ENCODE assay signal across 24 mouse cellular contexts in the genomic region with DNA sequence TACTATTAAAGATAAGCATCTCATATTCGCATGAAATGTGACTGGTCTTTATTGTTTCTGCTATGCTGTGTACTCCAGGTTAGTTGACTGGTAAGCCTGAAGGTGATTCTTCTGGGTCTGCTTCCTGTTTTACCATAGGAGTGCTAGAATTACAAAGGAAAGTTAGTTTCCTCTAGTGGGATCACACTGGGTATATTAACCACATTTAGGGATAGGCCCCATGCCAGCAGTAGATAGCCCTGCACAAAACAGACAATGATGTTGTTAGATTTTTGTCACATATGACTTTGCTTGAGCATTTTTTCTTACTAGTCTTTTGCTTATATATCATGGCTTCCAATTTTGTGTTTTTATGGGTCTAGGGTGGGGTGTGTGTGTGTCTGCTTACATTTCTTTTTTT.
"Had no signal": no experiment of that assay in that cellular context is flagged by ENCODE, and none has a peak within 500 bp of the region (broad histone marks: within the 10 kb centered on the region; RNA-seq: fewer than 3 reads in every experiment).

No protein-coding gene starts in this region.

- H3K9ac ChIP-seq: heart, embryonic 13.5 days; heart, embryonic 15.5 days; hindbrain, embryonic 13.5 days; hindbrain, embryonic 15.5 days; intestine, embryonic 15.5 days; limb, embryonic 12.5 days; liver, embryonic 13.5 days had no signal

- H3K27ac ChIP-seq: heart, adult 2 months; heart, embryonic 13.5 days; heart, embryonic 15.5 days; hindbrain, embryonic 13.5 days; hindbrain, embryonic 15.5 days; hindbrain, postnatal 0 days; intestine, embryonic 15.5 days; layer of hippocampus, adult 2 months; left cerebral cortex, adult 2 months; limb, embryonic 10.5 days; limb, embryonic 12.5 days; liver, embryonic 13.5 days had no signal

- H3K36me3 ChIP-seq: heart, embryonic 13.5 days; heart, embryonic 15.5 days; hindbrain, embryonic 13.5 days; hindbrain, embryonic 15.5 days; intestine, embryonic 15.5 days; limb, embryonic 10.5 days; limb, embryonic 12.5 days had no signal

- H3K27me3 ChIP-seq: heart, embryonic 13.5 days; heart, embryonic 15.5 days; hindbrain, embryonic 13.5 days; hindbrain, embryonic 15.5 days; intestine, embryonic 15.5 days; limb, embryonic 12.5 days; liver, embryonic 13.5 days had no signal

- H3K4me3 ChIP-seq: heart, adult 2 months; heart, embryonic 13.5 days; heart, embryonic 15.5 days; hindbrain, embryonic 13.5 days; hindbrain, embryonic 15.5 days; intestine, embryonic 15.5 days; layer of hippocampus, adult 2 months; left cerebral cortex, adult 2 months; limb, embryonic 10.5 days; limb, embryonic 12.5 days; liver, embryonic 13.5 days had no signal

- H3K4me1 ChIP-seq: heart, embryonic 15.5 days; hindbrain, embryonic 13.5 days; hindbrain, embryonic 15.5 days; intestine, embryonic 15.5 days; limb, embryonic 10.5 days; limb, embryonic 12.5 days had no signal

- DNase-seq: gastrocnemius, postnatal 14 days; gastrocnemius, postnatal 36 days; heart, adult 11 months; heart, adult 2 months; heart, postnatal 14 days; heart, postnatal 36 days; kidney, adult 18-20 months; kidney, adult 8-10 months; kidney, postnatal 10 days; liver; liver, embryonic 13.5 days had no signal

- H3K9me3 ChIP-seq: heart, embryonic 13.5 days; heart, embryonic 15.5 days; hindbrain, embryonic 13.5 days; hindbrain, embryonic 15.5 days; intestine, embryonic 15.5 days; limb, embryonic 10.5 days; limb, embryonic 12.5 days; liver, embryonic 13.5 days had no signal

- ATAC-seq: hindbrain, postnatal 0 days; intestine, embryonic 15.5 days; intestine, postnatal 0 days had no signal

- H3K4me2 ChIP-seq: heart, embryonic 11.5 days; heart, embryonic 13.5 days; heart, embryonic 15.5 days; hindbrain, embryonic 13.5 days; hindbrain, embryonic 15.5 days; intestine, embryonic 15.5 days; limb, embryonic 12.5 days; liver, embryonic 11.5 days; liver, embryonic 13.5 days had no signal
